Mouse (Mus musculus) ovary, postnatal 36 days (tissue): Measurements from ENCODE around the gene Btbd3.

Experiments
- DNase-seq: peaks from one replicate; pipeline ENCODE4 v3.0.0; 2022; ENCODE audit warnings: low spot score, mixed read lengths

Gene Btbd3

DNA sequence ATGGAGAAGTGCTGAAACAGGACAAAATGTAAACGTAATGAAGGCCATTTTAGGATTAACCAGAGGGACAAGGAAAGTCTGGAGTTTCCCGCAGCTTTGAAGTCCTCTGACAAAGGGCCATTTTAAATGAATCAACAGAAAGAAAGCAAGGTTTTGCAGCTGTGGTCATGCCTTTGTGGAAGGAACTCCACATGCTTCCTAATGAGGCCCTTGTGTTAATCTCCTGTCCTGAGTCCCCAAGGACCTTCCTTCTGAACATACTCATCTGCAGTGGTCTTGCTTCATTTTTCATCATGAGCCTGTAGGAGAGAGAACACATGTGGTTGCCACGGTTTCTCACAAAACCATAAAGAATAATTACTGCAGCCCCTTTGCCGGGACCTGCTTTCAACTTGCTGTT lies 275.6 kb downstream of the Btbd3 start:
- DNase-seq = no peak

DNA sequence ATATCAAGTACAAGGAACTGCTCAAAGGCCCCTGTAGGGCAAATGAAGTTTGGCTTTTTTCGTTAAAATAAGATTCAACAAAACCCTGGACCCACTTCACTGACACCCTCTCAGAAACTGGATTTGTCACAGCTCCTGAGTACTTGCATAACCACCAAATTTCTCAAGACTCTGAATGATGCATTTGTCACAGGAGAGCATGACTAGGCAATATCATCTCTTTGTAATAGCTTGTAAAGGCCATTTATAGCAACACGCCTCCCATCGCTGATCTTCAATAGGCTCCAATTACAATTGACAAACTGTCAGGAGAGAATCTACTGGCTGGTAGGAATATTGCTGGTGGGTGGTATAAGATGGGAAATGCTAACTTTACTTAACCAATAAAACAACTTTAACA lies 283.3 kb downstream of the Btbd3 start:
- DNase-seq = no peak

DNA sequence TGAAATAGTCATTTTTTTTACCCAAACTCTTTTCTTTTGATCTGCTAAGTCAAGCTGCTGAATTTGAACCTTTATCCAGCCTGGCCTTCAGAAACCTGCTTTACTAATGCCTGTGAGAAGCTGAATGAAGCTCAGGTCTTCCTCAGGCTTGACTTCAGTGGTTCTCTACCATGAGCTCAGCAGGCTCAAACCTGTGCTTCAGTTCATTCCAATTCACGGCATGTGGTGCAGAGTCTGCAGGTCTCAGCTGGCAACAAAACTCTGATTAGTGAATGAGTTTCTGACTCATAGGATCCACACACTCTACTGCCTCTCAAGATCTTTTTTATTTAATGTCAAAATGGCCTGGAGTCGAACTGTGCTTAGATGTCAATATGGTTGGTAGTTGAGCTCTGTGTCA lies 292.6 kb downstream of the Btbd3 start:
- no peak for DNase-seq

DNA sequence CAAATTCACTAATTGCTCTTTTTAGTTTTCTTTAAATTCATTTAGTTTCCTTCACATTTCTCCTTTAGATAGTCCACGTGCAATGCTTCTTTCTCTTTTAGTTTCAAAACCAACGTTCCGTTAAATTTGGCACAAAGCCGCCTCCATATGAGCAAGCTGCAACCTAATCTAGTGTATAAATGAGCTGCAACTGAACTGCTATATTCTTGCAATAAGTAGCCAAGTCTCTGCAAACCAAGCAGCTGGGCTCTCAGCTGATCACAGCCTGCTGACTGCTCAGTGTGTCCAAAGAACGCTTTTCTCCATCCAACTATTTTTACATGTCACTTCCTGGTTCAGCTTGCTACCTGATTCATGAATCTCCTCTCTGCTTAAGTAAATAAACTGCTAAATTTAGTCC lies 295.2 kb downstream of the Btbd3 start:
- no peak for DNase-seq

DNA sequence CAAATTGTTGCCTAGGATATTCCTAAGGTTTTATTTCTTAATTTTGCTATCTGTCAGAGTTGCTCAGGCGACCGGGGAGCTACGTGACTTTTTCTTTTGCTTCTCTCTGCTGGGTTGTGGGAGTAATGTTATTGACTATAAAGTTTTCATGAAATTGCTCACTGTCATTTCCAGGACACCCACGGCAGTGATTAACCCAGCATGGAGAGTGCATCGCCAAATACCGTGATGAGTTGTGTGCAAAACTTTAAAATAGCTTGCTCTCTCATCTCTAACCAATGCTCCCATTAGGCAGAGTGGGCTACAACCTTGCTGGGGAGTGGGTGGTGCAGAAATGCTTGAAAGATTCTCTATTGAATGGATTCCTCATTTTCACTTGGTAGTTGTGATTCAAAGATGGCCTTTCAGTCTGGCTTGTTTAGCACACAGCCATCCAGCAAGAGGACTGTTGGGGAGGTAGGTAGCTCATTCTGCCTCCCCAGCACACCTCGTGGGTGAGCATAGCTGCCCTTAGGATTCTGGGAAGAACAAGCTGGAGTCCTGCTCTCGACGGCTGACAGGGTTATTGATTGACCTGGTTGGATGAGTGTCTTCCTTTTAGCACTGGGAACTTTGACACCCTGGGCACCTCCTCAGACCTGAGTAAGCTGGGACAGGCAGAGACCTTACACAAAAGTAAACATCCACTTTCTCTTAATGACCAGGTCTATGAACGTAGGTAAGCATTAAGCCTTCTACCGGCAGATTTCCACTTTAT lies 298.9 kb downstream of the Btbd3 start:
- no peak for DNase-seq

DNA sequence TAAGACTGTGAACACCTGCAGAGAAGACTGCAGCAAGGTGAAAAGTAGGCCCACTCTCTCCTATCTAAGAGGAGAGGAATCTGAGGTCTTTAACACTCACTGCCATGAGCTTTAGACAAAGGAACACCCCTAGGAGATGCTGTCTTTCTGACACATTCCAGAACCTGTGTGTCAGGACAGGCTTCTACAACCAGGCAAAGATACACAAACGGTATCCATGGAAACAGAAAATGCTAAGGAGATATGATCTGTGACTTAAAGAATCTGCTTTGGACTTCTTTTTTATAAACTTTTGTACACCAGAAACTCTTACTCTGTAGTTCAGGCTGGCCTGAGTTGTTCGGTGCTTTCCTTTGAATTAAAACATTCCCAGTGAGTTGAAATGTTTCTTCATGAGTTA lies 329.6 kb downstream of the Btbd3 start:
- DNase-seq = no peak

DNA sequence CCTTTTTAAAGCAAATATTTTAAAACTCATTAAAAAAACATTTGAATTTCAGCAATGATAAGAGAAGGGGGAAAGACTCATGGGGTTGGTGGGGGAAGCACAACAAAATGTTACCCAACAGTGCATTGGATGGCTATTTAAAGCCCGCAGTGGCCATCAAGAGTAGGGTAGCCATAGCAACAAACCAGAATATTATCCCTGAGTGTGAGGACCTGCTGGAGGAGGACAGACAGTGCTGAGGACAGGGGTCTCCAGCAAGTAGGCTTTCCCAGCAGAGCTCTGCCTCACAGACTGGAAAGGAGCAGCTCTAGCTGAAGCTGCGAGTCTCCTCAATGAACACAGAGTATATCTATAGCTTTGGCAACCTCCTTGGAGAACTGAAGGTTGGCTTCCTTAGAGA lies 331.0 kb downstream of the Btbd3 start:
- no peak for DNase-seq

DNA sequence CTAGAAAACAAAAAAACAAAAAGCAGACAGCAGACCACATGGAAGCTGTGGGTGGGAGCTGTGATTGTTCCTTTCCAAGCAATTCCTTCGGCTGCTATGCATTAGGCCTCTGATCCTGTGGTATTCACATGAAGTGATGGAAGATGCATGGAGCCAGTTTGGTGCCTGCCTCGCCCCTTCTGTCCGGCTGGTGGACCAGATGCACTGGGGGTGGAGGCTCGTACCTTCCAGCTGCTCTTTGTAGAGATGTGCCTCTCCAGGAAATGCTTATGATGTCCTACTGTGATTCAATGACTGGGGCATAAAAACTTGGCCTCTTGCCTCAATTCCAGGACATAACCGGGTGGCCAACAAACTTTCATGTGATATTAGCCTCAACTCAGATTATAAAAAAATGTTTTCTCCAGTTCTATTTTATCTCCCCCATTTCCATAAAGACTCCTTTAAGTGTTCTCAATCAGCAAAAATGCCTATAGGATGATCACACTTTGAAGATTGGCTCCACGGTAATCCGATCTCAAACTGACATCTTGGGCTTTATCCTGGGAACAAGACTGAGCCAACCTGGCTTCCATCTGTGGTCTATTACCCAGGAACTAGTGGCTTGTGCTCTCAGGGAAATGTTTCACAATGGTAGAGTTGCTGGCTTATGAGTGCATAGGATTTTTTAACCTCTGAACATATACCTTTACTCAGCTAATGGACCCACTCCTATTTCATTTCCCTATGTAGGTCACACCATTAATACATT lies 331.6 kb downstream of the Btbd3 start:
- DNase-seq = no peak

DNA sequence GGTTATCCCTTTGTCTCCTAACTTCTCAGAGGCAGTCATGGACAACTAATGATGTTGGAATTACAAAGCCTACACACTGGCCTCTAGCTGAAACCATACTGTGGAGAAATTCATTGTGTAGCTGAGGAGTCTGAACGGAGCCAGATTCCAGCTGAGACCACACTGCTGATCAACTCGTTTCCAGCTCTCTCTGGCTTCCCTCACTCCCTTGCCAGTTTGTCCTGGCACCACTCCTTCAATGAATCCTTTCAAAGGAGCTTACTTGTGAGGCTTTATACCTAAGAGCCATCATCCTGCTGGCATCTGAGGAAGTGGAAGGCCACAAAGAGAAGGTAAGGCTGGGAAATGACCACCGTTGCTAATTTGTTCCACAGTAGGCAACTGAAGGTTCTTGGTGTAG lies 332.7 kb downstream of the Btbd3 start:
- no peak for DNase-seq

DNA sequence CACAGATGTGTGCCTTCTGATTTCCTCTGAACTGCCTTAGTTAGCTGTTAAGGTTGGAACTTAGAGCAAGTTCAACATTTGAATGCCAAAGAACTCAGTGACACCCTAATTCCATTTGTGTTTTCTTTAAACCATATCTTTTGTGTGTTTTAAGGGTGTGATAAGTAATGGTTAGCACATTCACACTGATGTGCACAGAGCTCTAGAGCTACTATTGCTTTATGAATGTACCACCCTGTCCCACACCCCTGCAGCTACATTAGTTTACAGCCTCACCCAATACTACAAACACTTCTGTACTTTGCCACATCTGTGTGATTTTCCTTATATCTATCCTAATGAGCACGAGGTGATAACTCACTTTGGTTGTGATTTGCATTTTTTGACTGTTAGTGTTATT lies 333.9 kb downstream of the Btbd3 start:
- no peak for DNase-seq

DNA sequence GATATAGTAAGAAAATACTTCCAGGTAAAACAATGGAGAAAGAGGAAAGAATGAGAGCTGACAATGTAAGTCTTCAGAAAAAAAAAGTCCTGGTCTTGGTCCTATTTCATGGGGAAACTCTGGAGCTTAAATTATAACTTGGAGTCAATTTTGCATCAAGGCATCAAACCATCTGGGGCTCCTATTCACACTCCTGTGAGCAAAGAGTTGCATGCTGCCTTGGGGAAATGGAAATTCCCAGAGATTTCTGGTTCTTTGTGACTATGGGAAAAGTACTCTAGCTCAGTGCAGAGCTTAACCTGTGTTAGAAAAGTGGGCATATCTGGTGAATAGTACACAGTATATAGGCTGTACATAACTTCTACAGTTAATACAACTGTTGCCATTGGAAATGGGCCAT lies 356.0 kb downstream of the Btbd3 start:
- DNase-seq = no peak

DNA sequence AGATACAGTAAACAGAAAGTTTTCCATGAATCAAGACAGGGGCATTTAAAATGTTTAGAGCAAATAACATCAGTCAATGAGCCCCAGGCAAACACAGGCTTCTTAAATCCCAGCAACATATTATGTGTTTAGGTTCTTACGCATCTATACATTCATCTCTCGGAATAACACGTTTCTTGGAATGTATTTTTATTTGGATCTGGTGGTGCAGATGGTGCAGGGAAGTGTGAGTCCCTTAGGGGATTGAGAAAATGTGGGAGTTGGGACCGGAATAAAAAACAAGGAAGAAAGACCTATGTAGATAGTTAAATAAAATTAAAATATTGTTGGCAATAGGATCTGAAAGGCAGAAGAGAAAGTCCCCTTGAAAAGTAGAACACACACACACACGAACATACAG lies 361.1 kb downstream of the Btbd3 start:
- DNase-seq = no peak
